Mouse (Mus musculus): Measurements from ENCODE around the gene Rsrp1. TPM values are rescaled to one million over a fixed set of nuclear protein-coding genes. Genes with fewer than 3 reads are reported as not detected.

The Rsrp1 gene
- polyA plus RNA-seq, 1 experiment from 2014 or later: 490 TPM

- Histone ChIP-seq H3K27me3 (no peaks in the 10 kb centered on the region), H3K4me2 (peak overlapping the region; percentile 90), H3K9me3 (no peaks in the 10 kb centered on the region), H3K4me3 (replicated peaks) (peak overlapping the region; percentile 99), H3K4me1 (peaks cover 29% of the 10 kb centered on the region), H3K27ac (peak overlapping the region; percentile 95), H3K9ac (peak overlapping the region; percentile 99), H3K36me3 (replicated peaks) (peaks cover 35% of the 10 kb centered on the region)
- no peak; the same call in 1 of the 2 replicates for ATAC-seq (ENCODE audit: low FRiP score)
- WGBS: under 1% methylated on average over 75 of the region's 75 CpGs
Measured at GRCm38 (mm10) chr4:134924019-134924741, 788 bp downstream of the Rsrp1 start.

- no peak for ATAC-seq (ENCODE audit: low FRiP score)
- Histone ChIP-seq H3K4me2 (peak overlapping the region; percentile 90), H3K9ac (0 out of 2 replicates have a peak overlapping the region, but pooled peaks have one; percentile 21), H3K27ac (no peak overlapping the region), H3K27me3 (no peaks in the 10 kb centered on the region), H3K36me3 (replicated peaks) (peaks cover 35% of the 10 kb centered on the region), H3K4me3 (replicated peaks) (peak overlapping the region; percentile 28), H3K9me3 (no peaks in the 10 kb centered on the region), H3K4me1 (peaks cover 32% of the 10 kb centered on the region)
- WGBS: 79% methylated on average over 8 of the region's 8 CpGs
Measured at GRCm38 (mm10) chr4:134925206-134925605, 1.8 kb downstream of the Rsrp1 start.

- no peak overlapping the region for H3K9ac ChIP-seq
- H3K27me3 ChIP-seq: no peaks in the 10 kb centered on the region
- H3K4me1 ChIP-seq: peaks cover 41% of the 10 kb centered on the region
- H3K4me3 ChIP-seq (replicated peaks): no peak overlapping the region
- no peaks in the 10 kb centered on the region for H3K9me3 ChIP-seq
- no peak overlapping the region for H3K27ac ChIP-seq
- H3K36me3 ChIP-seq (replicated peaks): peaks cover 35% of the 10 kb centered on the region
- 78% methylated on average over 5 of the region's 5 CpGs for WGBS
- ATAC-seq (ENCODE audit: low FRiP score): no peak
- H3K4me2 ChIP-seq: no peak overlapping the region
Measured at GRCm38 (mm10) chr4:134927815-134928463, 4.5 kb downstream of the Rsrp1 start.

- Histone ChIP-seq H3K27me3 (no peaks in the 10 kb centered on the region), H3K36me3 (replicated peaks) (peaks cover 39% of the 10 kb centered on the region), H3K9ac (no peak overlapping the region), H3K4me1 (peaks cover 41% of the 10 kb centered on the region), H3K27ac (no peak overlapping the region), H3K4me3 (replicated peaks) (no peak overlapping the region), H3K9me3 (no peaks in the 10 kb centered on the region), H3K4me2 (no peak overlapping the region)
- ATAC-seq (ENCODE audit: low FRiP score): no peak
- 73% methylated on average over 1 of the region's 1 CpGs for WGBS
Measured at GRCm38 (mm10) chr4:134928464-134928836, 5.1 kb downstream of the Rsrp1 start.

GRCm38 (mm10) chr4:134929536-134929935, 6.1 kb downstream of the Rsrp1 start:
- 89% methylated on average over 4 of the region's 4 CpGs for WGBS
- Histone ChIP-seq H3K27me3 (no peaks in the 10 kb centered on the region), H3K4me2 (no peak overlapping the region), H3K36me3 (replicated peaks) (peaks cover 50% of the 10 kb centered on the region), H3K4me1 (peaks cover 40% of the 10 kb centered on the region), H3K4me3 (replicated peaks) (no peak overlapping the region), H3K9me3 (no peaks in the 10 kb centered on the region), H3K27ac (no peak overlapping the region), H3K9ac (no peak overlapping the region)
- ATAC-seq (ENCODE audit: low FRiP score): no peak

- Histone ChIP-seq H3K4me3 (replicated peaks) (peak overlapping the region; percentile 96), H3K9me3 (no peaks in the 10 kb centered on the region), H3K4me1 (peaks cover 34% of the 10 kb centered on the region), H3K27ac (peak overlapping the region; percentile 57; the same call in 1 of the 2 replicates), H3K27me3 (no peaks in the 10 kb centered on the region), H3K9ac (peak overlapping the region; percentile 39; the same call in 1 of the 2 replicates), H3K4me2 (peak overlapping the region; percentile 82), H3K36me3 (replicated peaks) (peaks cover 55% of the 10 kb centered on the region)
- 0 out of 2 replicates have a peak, but pooled peaks have one; percentile 15 for ATAC-seq (ENCODE audit: low FRiP score)
- 32% methylated on average over 9 of the region's 9 CpGs for WGBS
Measured at GRCm38 (mm10) chr4:134930190-134930589, 6.8 kb downstream of the Rsrp1 start.

- Histone ChIP-seq H3K27me3 (no peaks in the 10 kb centered on the region), H3K27ac (peak within 1 kb of the TSS; percentile 68), H3K4me1 (peaks cover 27% of the 10 kb centered on the region), H3K36me3 (replicated peaks) (peaks cover 55% of the 10 kb centered on the region), H3K9ac (peak within 1 kb of the TSS; percentile 82), H3K4me3 (replicated peaks) (peak within 1 kb of the TSS; percentile 96), H3K4me2 (peak within 1 kb of the TSS; percentile 82), H3K9me3 (no peaks in the 10 kb centered on the region)
- ATAC-seq (ENCODE audit: low FRiP score): peak; percentile 97
- under 1% methylated on average over 67 of the region's 68 CpGs for WGBS
Measured at GRCm38 (mm10) chr4:134930684-134931481, 7.5 kb downstream of the Rsrp1 start, which contains the start of gene Syf2. TSS of gene Syf2 (plus strand) at chr4:134930898.

- no peak overlapping the region for H3K4me2 ChIP-seq
- H3K9me3 ChIP-seq: no peaks in the 10 kb centered on the region
- no peak overlapping the region for H3K27ac ChIP-seq
- H3K9ac ChIP-seq: no peak overlapping the region
- peaks cover 15% of the 10 kb centered on the region; the same call in 1 of the 2 replicates for H3K27me3 ChIP-seq
- no peak for ATAC-seq (ENCODE audit: low FRiP score)
- H3K36me3 ChIP-seq (replicated peaks): peaks cover 43% of the 10 kb centered on the region
- H3K4me1 ChIP-seq: no peaks in the 10 kb centered on the region
- 69% methylated on average over 17 of the region's 17 CpGs for WGBS
- H3K4me3 ChIP-seq (replicated peaks): no peak overlapping the region
Measured at GRCm38 (mm10) chr4:134937240-134938176, 14.1 kb downstream of the Rsrp1 start.

- H3K4me3 ChIP-seq (replicated peaks): no peak overlapping the region
Measured at GRCm38 (mm10) chr4:134939900-134940299, 16.5 kb downstream of the Rsrp1 start.

GRCm38 (mm10) chr4:134943758-134944538, 20.6 kb downstream of the Rsrp1 start:
- Histone ChIP-seq H3K9ac (no peak overlapping the region), H3K4me3 (replicated peaks) (no peak overlapping the region), H3K4me1 (peaks cover 5% of the 10 kb centered on the region), H3K4me2 (no peak overlapping the region), H3K27ac (no peak overlapping the region), H3K27me3 (peaks cover 41% of the 10 kb centered on the region), H3K36me3 (replicated peaks) (no peaks in the 10 kb centered on the region), H3K9me3 (no peaks in the 10 kb centered on the region)
- WGBS: 55% methylated on average over 27 of the region's 27 CpGs
- no peak for ATAC-seq (ENCODE audit: low FRiP score)

More at GRCm38 (mm10) chr4:134939900-134940299, 16.5 kb downstream of the Rsrp1 start:
- H3K4me1 ChIP-seq: no peaks in the 10 kb centered on the region
- peaks cover 35% of the 10 kb centered on the region for H3K27me3 ChIP-seq
- ATAC-seq (ENCODE audit: low FRiP score): no peak
- no peak overlapping the region for H3K9ac ChIP-seq
- no peaks in the 10 kb centered on the region for H3K9me3 ChIP-seq
- H3K27ac ChIP-seq: no peak overlapping the region
- 59% methylated on average over 9 of the region's 9 CpGs for WGBS
- peaks cover 25% of the 10 kb centered on the region for H3K36me3 ChIP-seq (replicated peaks)
- no peak overlapping the region for H3K4me2 ChIP-seq

All from forebrain, embryonic 12.5 days (tissue).